Mouse (Mus musculus): ENCODE results near the gene Casz1.

DNA sequence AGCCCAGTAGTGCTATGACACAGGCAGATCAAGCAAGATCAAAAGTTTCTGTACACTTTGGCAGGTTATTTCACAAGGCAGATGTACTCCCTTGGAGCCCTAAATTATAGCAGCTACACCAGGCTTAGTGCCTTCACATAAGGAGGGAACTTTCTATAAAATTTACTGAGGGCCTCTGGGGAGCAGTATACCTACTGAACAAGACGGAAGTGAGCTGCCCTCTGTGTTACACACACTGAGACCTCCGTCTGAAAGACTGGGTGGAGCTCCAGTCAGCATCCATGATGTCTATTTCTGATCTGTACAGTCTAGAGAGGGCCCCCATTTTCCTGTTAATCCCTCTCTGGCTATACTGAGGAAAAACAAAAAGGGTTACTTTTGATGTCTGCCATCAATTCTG lies 185.8 kb downstream of the Casz1 start:
- TF ChIP-seq CTCF (IDR thresholded peaks at IDR 0.05; ENCODE audit: low read depth) (no peak), EP300 (IDR thresholded peaks at IDR 0.05; ENCODE audit: low read depth) (no peak)

Data from liver, embryonic 14.5 days (tissue).